Mouse (Mus musculus) spleen, adult 2 months (tissue): Measurements from ENCODE around the gene Tprgl.

Source experiments
- CTCF ChIP-seq: fragments of 200-500 bp; IDR thresholded peaks from 2 replicates; pipeline ENCODE4 v1.5.1; 2011; ENCODE audit warnings: mild to moderate bottlenecking, inconsistent platforms; ENCODE audit not compliant: insufficient read depth, insufficient read length, insufficient replicate concordance; ENCODE audit errors: extremely low read depth
- POLR2A ChIP-seq: fragments of 200-500 bp; IDR thresholded peaks from 2 replicates; pipeline ENCODE4 v1.6.1; 2011; ENCODE audit warnings: low read depth, low read length, inconsistent platforms

GRCm38 (mm10) chr4:154154104-154154503 is 6.4 kb downstream of the Tprgl start:
- TF ChIP-seq POLR2A, result no peak
- TF ChIP-seq CTCF, result no peak
